Mouse (Mus musculus) forebrain, embryonic 16.5 days (tissue): Measurements from ENCODE around the gene Tgfbr3l. TPM values are rescaled to one million over a fixed set of nuclear protein-coding genes. Genes with fewer than 3 reads are reported as not detected.

Experiments used
- ATAC-seq: fragments of 200-750 bp; cut with Nextera tagmentation; 2 replicates; pipeline ENCODE4 v1.8.0; 2017; ENCODE audit warnings: mild to moderate bottlenecking, moderate library complexity
- H3K27ac ChIP-seq: fragments of 300-500 bp; sonication (generic); 2 replicates; pipeline ENCODE4 v1.5.1; 2014; ENCODE audit warnings: low read length, control low read depth
- H3K27me3 ChIP-seq: fragments of 300-500 bp; sonication (generic); replicated peaks from 2 replicates; pipeline ENCODE4 v1.6.1; 2014; ENCODE audit warnings: low read length; ENCODE audit not compliant: control insufficient read depth, insufficient read depth
- H3K36me3 ChIP-seq: fragments of 300-500 bp; sonication (generic); 2 replicates; pipeline ENCODE4 v1.6.1; 2014; ENCODE audit not compliant: control insufficient read depth, insufficient read depth
- H3K4me1 ChIP-seq: fragments of 300-500 bp; sonication (generic); replicated peaks from 2 replicates; pipeline ENCODE4 v1.6.1; 2014; ENCODE audit warnings: low read length; ENCODE audit not compliant: control insufficient read depth, insufficient read depth
- H3K4me2 ChIP-seq: fragments of 300-500 bp; sonication (generic); 2 replicates; pipeline ENCODE4 v1.6.1; 2014; ENCODE audit warnings: mild to moderate bottlenecking, low read length, control low read depth
- H3K4me3 ChIP-seq: fragments of 300-500 bp; sonication (generic); replicated peaks from 2 replicates; pipeline ENCODE4 v1.5.1; 2014; ENCODE audit warnings: mild to moderate bottlenecking, low read length, control low read depth
- H3K9ac ChIP-seq: fragments of 300-500 bp; sonication (generic); replicated peaks from 2 replicates; pipeline ENCODE4 v1.6.1; 2014; ENCODE audit warnings: low read depth, low read length, control low read depth
- H3K9me3 ChIP-seq: fragments of 300-500 bp; sonication (generic); 2 replicates; pipeline ENCODE4 v1.6.1; 2016; ENCODE audit warnings: low read length; ENCODE audit not compliant: control insufficient read depth
- WGBS: fragments of 180-500 bp; shearing (Covaris S2); extraction: QIAGEN DNeasy Blood & Tissue Kit; methylation state at CpG from one replicate; pipeline ENCODE4 v1.1.7; 2014; 5-methylcytosine and 5-hydroxymethylcytosine counted together
- polyA plus RNA-seq: library from polyadenylated mRNA; unstranded; fragments of >200 nt; fragmentation: Nextera tagmentation; extraction: Ambion mirVana; gene quantifications from 2 replicates; pipeline ENCODE4 v1.2.1, GENCODE M21; 2015

The Tgfbr3l gene
- polyA plus RNA-seq, 1 experiment from 2014 or later = 3.3 TPM

- no peaks in the 10 kb centered on the region for H3K36me3 ChIP-seq
- H3K9ac ChIP-seq = no peak overlapping the region
- H3K4me1 ChIP-seq = peaks cover 3% of the 10 kb centered on the region; the same call in 1 of the 2 replicates
- H3K9me3 ChIP-seq = no peaks in the 10 kb centered on the region
- no peak overlapping the region for H3K4me3 ChIP-seq
- H3K27me3 ChIP-seq = 0 out of 2 replicates have a peak, but pooled peaks cover 2% of the 10 kb centered on the region
- no peak overlapping the region for H3K27ac ChIP-seq
- ATAC-seq = no peak
- 71% methylated on average over 5 of the region's 5 CpGs for WGBS
- H3K4me2 ChIP-seq = no peak overlapping the region
Measured at GRCm38 (mm10) chr8:4229784-4230183, 18.2 kb upstream of the Tgfbr3l start.

- Histone ChIP-seq H3K9me3 (no peaks in the 10 kb centered on the region), H3K27ac (no peak overlapping the region), H3K4me3 (no peak overlapping the region), H3K4me2 (no peak overlapping the region), H3K27me3 (no peaks in the 10 kb centered on the region), H3K4me1 (peaks cover 3% of the 10 kb centered on the region; the same call in 1 of the 2 replicates), H3K36me3 (no peaks in the 10 kb centered on the region), H3K9ac (no peak overlapping the region)
- WGBS = 70% methylated on average over 10 of the region's 10 CpGs
- no peak for ATAC-seq
Measured at GRCm38 (mm10) chr8:4230612-4231351, 17.2 kb upstream of the Tgfbr3l start.

- Histone ChIP-seq H3K4me3 (peak overlapping the region; percentile 77), H3K9ac (peak overlapping the region; percentile 68), H3K27me3 (no peaks in the 10 kb centered on the region), H3K4me1 (peaks cover 26% of the 10 kb centered on the region), H3K27ac (peak overlapping the region; percentile 88), H3K4me2 (peak overlapping the region; percentile 69), H3K9me3 (no peaks in the 10 kb centered on the region), H3K36me3 (no peaks in the 10 kb centered on the region)
- peak; percentile 1; the same call in 1 of the 2 replicates for ATAC-seq
- WGBS = 21% methylated on average over 15 of the region's 15 CpGs
Measured at GRCm38 (mm10) chr8:4237814-4238433, 10.1 kb upstream of the Tgfbr3l start.

GRCm38 (mm10) chr8:4238434-4239192 lies 9.4 kb upstream of the Tgfbr3l start, which contains the start of the genes Map2k7 and Gm49320:
Map2k7 (plus strand) TSS chr8:4238740.
Gm49320 (plus strand) TSS chr8:4238865.
- Histone ChIP-seq H3K27me3 (no peaks in the 10 kb centered on the region), H3K4me2 (peak within 1 kb of the TSS; percentile 69), H3K4me3 (peak within 1 kb of the TSS; percentile 77), H3K27ac (peak within 1 kb of the TSS; percentile 89), H3K4me1 (peaks cover 26% of the 10 kb centered on the region), H3K9ac (peak within 1 kb of the TSS; percentile 85), H3K36me3 (peaks cover 5% of the 10 kb centered on the region; the same call in 1 of the 2 replicates), H3K9me3 (no peaks in the 10 kb centered on the region)
- ATAC-seq = peak; percentile 94
- under 1% methylated on average over 66 of the region's 71 CpGs for WGBS

GRCm38 (mm10) chr8:4239193-4239890 lies 8.7 kb upstream of the Tgfbr3l start:
- H3K27ac ChIP-seq = peak overlapping the region; percentile 89
- peak overlapping the region; percentile 67 for H3K4me2 ChIP-seq
- no peaks in the 10 kb centered on the region for H3K27me3 ChIP-seq
- no peak for ATAC-seq
- H3K4me1 ChIP-seq = peaks cover 26% of the 10 kb centered on the region
- H3K36me3 ChIP-seq = peaks cover 12% of the 10 kb centered on the region; the same call in 1 of the 2 replicates
- WGBS = 14% methylated on average over 19 of the region's 19 CpGs
- no peaks in the 10 kb centered on the region for H3K9me3 ChIP-seq
- H3K9ac ChIP-seq = peak overlapping the region; percentile 85
- peak overlapping the region; percentile 77 for H3K4me3 ChIP-seq

GRCm38 (mm10) chr8:4245061-4245460 lies 3.0 kb upstream of the Tgfbr3l start:
- Histone ChIP-seq H3K9me3 (no peaks in the 10 kb centered on the region), H3K4me1 (peaks cover 13% of the 10 kb centered on the region), H3K4me3 (no peak overlapping the region), H3K9ac (no peak overlapping the region), H3K27me3 (no peaks in the 10 kb centered on the region), H3K36me3 (peaks cover 42% of the 10 kb centered on the region), H3K27ac (no peak overlapping the region), H3K4me2 (no peak overlapping the region)
- ATAC-seq = no peak
- WGBS = 95% methylated on average over 5 of the region's 5 CpGs

- Histone ChIP-seq H3K36me3 (peaks cover 42% of the 10 kb centered on the region), H3K27me3 (no peaks in the 10 kb centered on the region), H3K9ac (no peak overlapping the region), H3K4me1 (peaks cover 7% of the 10 kb centered on the region), H3K9me3 (no peaks in the 10 kb centered on the region), H3K27ac (no peak overlapping the region), H3K4me3 (no peak overlapping the region), H3K4me2 (no peak overlapping the region)
- ATAC-seq = no peak
- WGBS = 78% methylated on average over 13 of the region's 13 CpGs
Measured at GRCm38 (mm10) chr8:4245737-4246136, 2.3 kb upstream of the Tgfbr3l start.

- no peak for ATAC-seq
- Histone ChIP-seq H3K4me1 (peaks cover under 1% of the 10 kb centered on the region), H3K27me3 (no peaks in the 10 kb centered on the region), H3K27ac (no peak overlapping the region), H3K36me3 (peaks cover 42% of the 10 kb centered on the region), H3K4me3 (no peak overlapping the region), H3K9me3 (no peaks in the 10 kb centered on the region), H3K4me2 (no peak overlapping the region), H3K9ac (no peak overlapping the region)
- 95% methylated on average over 8 of the region's 8 CpGs for WGBS
Measured at GRCm38 (mm10) chr8:4247241-4247640, 773 bp upstream of the Tgfbr3l start.
